18 mouse cellular contexts compared by ENCODE assay signal in genomic region chr3:144257714-144258517, GRCm38 (mm10). TPM values are rescaled to one million over a fixed set of nuclear protein-coding genes. Genes with fewer than 3 reads are reported as not detected.
DNase-seq lines count a peak whose midpoint lies in the region; ATAC-seq lines count a peak whose summit lies in the region.
"Had no signal": no experiment of that assay in that cellular context is flagged by ENCODE, and none has a peak within 500 bp of the region (broad histone marks: within the 10 kb centered on the region; RNA-seq: fewer than 3 reads in every experiment).

No protein-coding gene starts in this region.

- 42% methylated on average over 6 of the region's 6 CpGs for WGBS in kidney, embryonic 16.5 days
- WGBS in forebrain, embryonic 14.5 days, result 72% methylated on average over 6 of the region's 6 CpGs

- no peaks in the 10 kb centered on the region for H3K27me3 ChIP-seq in kidney, embryonic 16.5 days (ENCODE audit: insufficient read depth, low read length)
- H3K27me3 ChIP-seq in forebrain, embryonic 14.5 days (replicated peaks; ENCODE audit: control insufficient read depth, insufficient read depth, low read length), result no peaks in the 10 kb centered on the region
- H3K27me3 ChIP-seq: limb, embryonic 13.5 days; liver, embryonic 15.5 days; megakaryocyte, embryonic 14.5 days had no signal

- H3K4me2 ChIP-seq in kidney, embryonic 16.5 days (replicated peaks; ENCODE audit: low read depth, low read length), result no peak overlapping the region
- H3K4me2 ChIP-seq in forebrain, embryonic 14.5 days (ENCODE audit: low read length), result no peak overlapping the region
- H3K4me2 ChIP-seq: limb, embryonic 13.5 days; liver, embryonic 15.5 days had no signal

- H3K36me3 ChIP-seq in kidney, embryonic 16.5 days (ENCODE audit: insufficient read depth, low read length), result no peaks in the 10 kb centered on the region
- no peaks in the 10 kb centered on the region for H3K36me3 ChIP-seq in forebrain, embryonic 14.5 days (ENCODE audit: control insufficient read depth, insufficient read depth, low read length)
- H3K36me3 ChIP-seq: limb, embryonic 13.5 days; liver, embryonic 15.5 days had no signal

- no peak overlapping the region for H3K9ac ChIP-seq in kidney, embryonic 16.5 days (replicated peaks; ENCODE audit: low read length)
- H3K9ac ChIP-seq in forebrain, embryonic 14.5 days (ENCODE audit: low read length), result no peak overlapping the region
- H3K9ac ChIP-seq: limb, embryonic 13.5 days; liver, embryonic 15.5 days had no signal

- no peaks in the 10 kb centered on the region for H3K9me3 ChIP-seq in kidney, embryonic 16.5 days (ENCODE audit: low read length)
- H3K9me3 ChIP-seq in forebrain, embryonic 14.5 days (replicated peaks; ENCODE audit: control insufficient read depth, low read length), result no peaks in the 10 kb centered on the region
- H3K9me3 ChIP-seq: limb, embryonic 13.5 days; liver, embryonic 15.5 days had no signal

- ATAC-seq in kidney, embryonic 16.5 days (ENCODE audit: low FRiP score, low TSS enrichment), result 0 out of 2 replicates have a peak, but pooled peaks have one; percentile 27
- 0 out of 2 replicates have a peak, but pooled peaks have one; percentile 20 for ATAC-seq in common myeloid progenitor, adult 5-6 weeks (replicated peaks; ENCODE audit: low read depth, poor library complexity, severe bottlenecking)
- ATAC-seq in forebrain, embryonic 14.5 days, result peak; percentile 10; the same call in 1 of the 2 replicates
- ATAC-seq: hindbrain, postnatal 0 days; lung, postnatal 0 days had no signal

- DNase-seq in kidney, postnatal 4 days, result no peak
- no peak for DNase-seq in forebrain, embryonic 14.5 days (ENCODE audit: low spot score)
- peak; percentile 3 for DNase-seq in mesoderm, embryonic 11.5 days (ENCODE audit: low read depth, low spot score)
- no peak for DNase-seq in thymus, postnatal 36 days
- DNase-seq in kidney, adult 9 months, result no peak
- DNase-seq: cerebellum, adult 11-12 months; gastrocnemius, adult 2 months; heart, adult 18-20 months; kidney, adult 11 months; kidney, postnatal 14 days had no signal

- no peak overlapping the region for H3K4me3 ChIP-seq in kidney, embryonic 16.5 days (ENCODE audit: low read length)
- H3K4me3 ChIP-seq in forebrain, embryonic 14.5 days (ENCODE audit: low read depth, low read length), result no peak overlapping the region
- H3K4me3 ChIP-seq: gastrocnemius, adult 2 months; limb, embryonic 13.5 days; liver, embryonic 15.5 days; megakaryocyte, embryonic 14.5 days; myocyte had no signal

- H3K27ac ChIP-seq in kidney, embryonic 16.5 days (ENCODE audit: low read length), result no peak overlapping the region
- H3K27ac ChIP-seq in forebrain, embryonic 14.5 days (ENCODE audit: low read depth, low read length), result peak overlapping the region; percentile 14; the same call in 1 of the 2 replicates
- H3K27ac ChIP-seq: gastrocnemius, adult 2 months; hindbrain, postnatal 0 days; limb, embryonic 13.5 days; liver, embryonic 15.5 days had no signal

- H3K4me1 ChIP-seq in kidney, embryonic 16.5 days (ENCODE audit: insufficient read depth, low read length), result no peaks in the 10 kb centered on the region
- H3K4me1 ChIP-seq in forebrain, embryonic 14.5 days (ENCODE audit: control insufficient read depth, insufficient read depth, low read length), result peaks cover 12% of the 10 kb centered on the region
- H3K4me1 ChIP-seq: liver, embryonic 15.5 days; megakaryocyte, embryonic 14.5 days had no signal

RNA-seq across cellular contexts. Expression of gene Lmo4, which starts 52.9 kb away (rescaled TPM):
- 61.6 and 62.7 TPM in 2 replicates for polyA plus RNA-seq in kidney, embryonic 16.5 days (2015; fragmentation: Nextera tagmentation; extraction: Ambion mirVana)
- 31.5 and 38.2 TPM in 2 replicates for total RNA-seq in common myeloid progenitor, adult 5-6 weeks (2017)
- 114 and 123 TPM in 2 replicates for polyA plus RNA-seq in forebrain, embryonic 14.5 days (2014; fragmentation: Nextera tagmentation; extraction: Ambion mirVana)
